Mouse (Mus musculus): Measurements from ENCODE around the gene Cpne8.

GRCm38 (mm10) chr15:90664615-90665014 lies 14.6 kb downstream of the Cpne8 start:
- TF ChIP-seq EP300 (IDR thresholded peaks at IDR 0.05; ENCODE audit: insufficient read depth, low read depth, low read length): no peak
- no peak for TF ChIP-seq POLR2A (IDR thresholded peaks at IDR 0.05; ENCODE audit: insufficient read depth, low read length)
